Mouse (Mus musculus) ovary, adult 2 months (tissue): ENCODE results near the gene Slc22a19. TPM values are rescaled to one million over a fixed set of nuclear protein-coding genes. Genes with fewer than 3 reads are reported as not detected.

Experiments used
- polyA plus RNA-seq: library from polyadenylated mRNA; depleted of rRNA; stranded (reverse); fragments of >200 nt; gene quantifications from 2 replicates; pipeline ENCODE4 v1.2.3, GENCODE M21; 2012; rRNA removed

The Slc22a19 gene
- polyA plus RNA-seq: not detected in 2 replicates

GRCm38 (mm10) chr19:7711148-7711547 lies at the start of gene Slc22a19:
TSS of gene Slc22a19 (minus strand) at chr19:7711310.

Other genes starting within 250 kb of the Slc22a19 start
- 117 and 119 TPM in 2 replicates for gene Rtn3, start 228.0 kb downstream of the Slc22a19 start, polyA plus RNA-seq
- 15.3 and 16.5 TPM in 2 replicates for gene Atl3, start 217.3 kb downstream of the Slc22a19 start, polyA plus RNA-seq
- 21.1 and 22.9 TPM in 2 replicates for gene Pla2g16, start 153.9 kb downstream of the Slc22a19 start, polyA plus RNA-seq
- gene Lgals12, start 104.1 kb downstream of the Slc22a19 start, polyA plus RNA-seq: 5.2 and 6.0 TPM in 2 replicates
- 0.32 TPM in 1 of 2 replicates, not detected in the other for gene Hrasls5, start 98.8 kb downstream of the Slc22a19 start, polyA plus RNA-seq
- gene Slc22a26, start 91.4 kb upstream of the Slc22a19 start, polyA plus RNA-seq: not detected in 2 replicates